Mouse (Mus musculus) intestine, embryonic 16.5 days (tissue): ENCODE data around the gene Dcpp2. TPM values are rescaled to one million over a fixed set of nuclear protein-coding genes. Genes with fewer than 3 reads are reported as not detected.

Source experiments
- ATAC-seq: fragments of 200-750 bp; cut with Nextera tagmentation; 2 replicates; pipeline ENCODE4 v1.8.0; 2017; ENCODE audit warnings: moderate TSS enrichment, moderate library complexity
- H3K27ac ChIP-seq: fragments of 300-500 bp; sonication (generic); 2 replicates; pipeline ENCODE4 v1.5.1; 2014; ENCODE audit warnings: mild to moderate bottlenecking, low read length
- H3K27me3 ChIP-seq: fragments of 300-500 bp; sonication (generic); replicated peaks from 2 replicates; pipeline ENCODE4 v1.6.1; 2014; ENCODE audit warnings: low read length, control low read depth, mixed read lengths; ENCODE audit not compliant: control insufficient read depth, insufficient read depth
- H3K36me3 ChIP-seq: fragments of 300-500 bp; sonication (generic); 2 replicates; pipeline ENCODE4 v1.6.1; 2014; ENCODE audit warnings: low read length, control low read depth; ENCODE audit not compliant: control insufficient read depth, insufficient read depth
- H3K4me1 ChIP-seq: fragments of 300-500 bp; sonication (generic); 2 replicates; pipeline ENCODE4 v1.6.1; 2014; ENCODE audit warnings: low read length, control low read depth, mixed read lengths; ENCODE audit not compliant: control insufficient read depth, insufficient read depth
- H3K4me2 ChIP-seq: fragments of 300-500 bp; sonication (generic); 2 replicates; pipeline ENCODE4 v1.6.1; 2014; ENCODE audit warnings: low read depth, low read length, control low read depth
- H3K4me3 ChIP-seq: fragments of 300-500 bp; sonication (generic); 2 replicates; pipeline ENCODE4 v1.5.1; 2014; ENCODE audit warnings: mild to moderate bottlenecking, low read length
- H3K9ac ChIP-seq: fragments of 300-500 bp; sonication (generic); 2 replicates; pipeline ENCODE4 v1.6.1; 2014; ENCODE audit warnings: low read depth, low read length
- H3K9me3 ChIP-seq: fragments of 300-500 bp; sonication (generic); 2 replicates; pipeline ENCODE4 v1.6.1; 2016; ENCODE audit warnings: low read length, control low read depth; ENCODE audit not compliant: control insufficient read depth
- WGBS: fragments of 180-500 bp; shearing (Covaris S2); extraction: QIAGEN DNeasy Blood & Tissue Kit; methylation state at CpG from one replicate; pipeline ENCODE4 v1.1.7; 2014; 5-methylcytosine and 5-hydroxymethylcytosine counted together
- polyA plus RNA-seq: library from polyadenylated mRNA; unstranded; fragments of >200 nt; fragmentation: Nextera tagmentation; extraction: Ambion mirVana; gene quantifications from 2 replicates; pipeline ENCODE4 v1.2.1, GENCODE M21; 2015

The Dcpp2 gene
- polyA plus RNA-seq, 1 experiment from 2014 or later: not detected

DNA sequence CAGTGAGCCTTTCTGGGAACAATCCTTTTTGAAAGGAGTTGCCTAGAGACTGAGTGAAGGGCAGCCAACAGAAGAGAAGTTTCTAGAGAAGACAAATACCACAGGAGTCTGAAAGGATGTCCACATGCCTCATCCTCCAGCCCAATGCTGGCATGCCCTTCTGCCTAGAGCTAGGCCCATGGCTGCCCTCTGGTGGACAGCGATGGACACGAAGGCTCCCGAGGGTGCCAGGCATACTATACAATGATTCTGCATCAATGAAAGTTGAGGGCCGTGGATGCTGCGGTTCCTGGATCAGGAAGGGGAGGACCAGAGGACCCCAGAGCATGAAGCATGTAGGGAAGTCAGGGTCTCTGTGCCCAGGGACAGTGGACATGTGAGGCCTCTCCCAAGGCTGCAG, 27.4 kb upstream of the Dcpp2 start:
- 32% methylated on average over 5 of the region's 5 CpGs for WGBS
- Histone ChIP-seq H3K4me3 (no peak overlapping the region), H3K4me1 (0 out of 2 replicates have a peak, but pooled peaks cover 2% of the 10 kb centered on the region), H3K4me2 (no peak overlapping the region), H3K27me3 (no peaks in the 10 kb centered on the region), H3K9me3 (no peaks in the 10 kb centered on the region), H3K36me3 (no peaks in the 10 kb centered on the region), H3K9ac (no peak overlapping the region), H3K27ac (no peak overlapping the region)
- 0 out of 2 replicates have a peak, but pooled peaks have one; percentile 17 for ATAC-seq

DNA sequence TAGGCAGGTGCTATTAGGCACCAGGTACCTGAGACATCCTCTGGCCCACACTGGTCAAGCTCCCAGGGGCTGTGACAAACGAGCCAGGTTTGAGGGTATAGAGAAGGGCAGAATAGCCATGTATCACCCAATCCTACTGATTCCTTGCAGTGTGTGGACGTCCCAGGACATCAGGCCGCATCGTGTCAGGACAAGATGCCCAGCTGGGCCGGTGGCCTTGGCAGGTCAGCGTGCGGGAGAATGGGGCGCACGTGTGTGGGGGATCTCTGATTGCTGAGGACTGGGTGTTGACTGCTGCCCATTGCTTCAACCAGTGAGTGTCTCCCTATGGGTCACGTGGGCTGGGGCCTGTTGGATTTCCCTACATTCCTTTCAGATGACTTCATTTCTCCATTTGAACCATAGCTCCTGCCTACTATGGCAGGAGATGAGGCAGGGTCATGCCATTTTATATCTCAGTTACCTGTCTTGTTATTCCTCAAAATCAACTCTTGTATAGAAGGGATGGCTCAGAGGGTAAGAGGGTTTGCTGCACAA, 26.4 kb upstream of the Dcpp2 start:
- Histone ChIP-seq H3K36me3 (no peaks in the 10 kb centered on the region), H3K27me3 (no peaks in the 10 kb centered on the region), H3K9me3 (no peaks in the 10 kb centered on the region), H3K27ac (no peak overlapping the region), H3K4me2 (no peak overlapping the region), H3K9ac (no peak overlapping the region), H3K4me3 (no peak overlapping the region), H3K4me1 (0 out of 2 replicates have a peak, but pooled peaks cover 2% of the 10 kb centered on the region)
- WGBS: 85% methylated on average over 10 of the region's 10 CpGs
- no peak for ATAC-seq

DNA sequence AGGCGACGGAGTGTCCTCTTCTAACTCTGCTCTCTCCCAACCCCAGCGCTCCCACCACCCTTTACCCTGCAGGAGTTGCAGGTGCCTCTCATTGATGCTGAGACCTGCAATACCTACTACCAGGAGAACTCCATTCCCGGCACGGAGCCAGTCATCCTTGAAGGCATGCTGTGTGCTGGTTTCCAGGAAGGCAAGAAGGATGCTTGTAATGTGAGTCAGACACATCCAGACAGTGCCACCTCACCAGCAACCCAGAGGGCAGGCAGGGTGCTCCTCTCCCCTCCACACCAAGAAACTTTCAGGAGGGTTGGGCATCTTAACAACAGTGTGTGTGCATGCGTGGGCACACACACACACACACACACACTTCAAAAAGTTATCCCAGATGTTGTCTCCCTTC, 23.5 kb upstream of the Dcpp2 start:
- Histone ChIP-seq H3K4me1 (0 out of 2 replicates have a peak, but pooled peaks cover 2% of the 10 kb centered on the region), H3K9ac (no peak overlapping the region), H3K9me3 (no peaks in the 10 kb centered on the region), H3K36me3 (no peaks in the 10 kb centered on the region), H3K27ac (no peak overlapping the region), H3K4me3 (no peak overlapping the region), H3K27me3 (no peaks in the 10 kb centered on the region), H3K4me2 (no peak overlapping the region)
- no peak for ATAC-seq
- WGBS: 88% methylated on average over 6 of the region's 6 CpGs

DNA sequence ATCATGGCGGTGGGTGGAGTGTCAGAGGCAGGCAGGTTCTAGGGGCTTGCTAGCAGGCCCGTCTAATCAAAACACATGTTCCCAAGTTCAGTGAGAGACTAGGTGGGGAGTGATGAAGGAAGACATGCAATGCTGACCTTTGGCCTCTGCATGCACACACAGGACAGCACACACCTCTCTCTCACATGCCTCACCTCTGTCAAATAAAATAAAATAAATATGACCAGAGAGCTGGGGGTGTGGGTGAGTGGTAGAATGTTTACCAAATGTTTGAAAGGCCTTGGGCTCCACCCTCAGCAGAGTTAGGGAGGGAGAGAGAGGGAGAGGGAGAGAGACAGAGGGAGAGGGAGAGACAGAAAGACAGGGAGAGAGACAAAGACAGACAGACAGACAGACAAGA, 22.8 kb upstream of the Dcpp2 start:
- ATAC-seq: peak; percentile 63; the same call in 1 of the 2 replicates
- Histone ChIP-seq H3K36me3 (no peaks in the 10 kb centered on the region), H3K4me3 (no peak overlapping the region), H3K9ac (no peak overlapping the region), H3K4me2 (no peak overlapping the region), H3K4me1 (0 out of 2 replicates have a peak, but pooled peaks cover 2% of the 10 kb centered on the region), H3K27me3 (no peaks in the 10 kb centered on the region), H3K9me3 (no peaks in the 10 kb centered on the region), H3K27ac (no peak overlapping the region)
- 49% methylated on average over 2 of the region's 2 CpGs for WGBS

DNA sequence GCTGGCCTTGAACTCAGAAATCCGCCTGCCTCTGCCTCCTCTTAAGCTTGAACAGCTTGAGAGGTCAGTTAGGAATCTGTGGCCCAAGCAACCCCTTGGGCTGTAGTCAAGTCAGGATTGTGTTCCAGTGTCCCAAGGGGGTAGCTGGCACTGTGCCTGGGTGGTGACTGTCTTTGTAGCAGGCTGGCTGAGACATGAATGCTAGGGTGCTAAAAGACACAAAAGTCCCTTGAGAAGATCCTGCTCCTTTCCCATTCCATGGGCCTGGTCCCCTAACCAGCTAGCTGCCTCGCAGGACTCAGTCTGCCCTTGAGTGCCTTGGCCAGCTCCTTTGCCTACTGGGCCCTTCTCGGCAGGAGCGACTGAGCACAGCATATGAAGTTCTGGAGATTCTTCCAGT, 17.8 kb upstream of the Dcpp2 start:
- Histone ChIP-seq H3K4me1 (no peaks in the 10 kb centered on the region), H3K4me2 (no peak overlapping the region), H3K27ac (no peak overlapping the region), H3K27me3 (no peaks in the 10 kb centered on the region), H3K4me3 (no peak overlapping the region), H3K9me3 (no peaks in the 10 kb centered on the region; the same call in 1 of the 2 replicates), H3K36me3 (no peaks in the 10 kb centered on the region), H3K9ac (no peak overlapping the region)
- 89% methylated on average over 4 of the region's 4 CpGs for WGBS
- no peak for ATAC-seq

DNA sequence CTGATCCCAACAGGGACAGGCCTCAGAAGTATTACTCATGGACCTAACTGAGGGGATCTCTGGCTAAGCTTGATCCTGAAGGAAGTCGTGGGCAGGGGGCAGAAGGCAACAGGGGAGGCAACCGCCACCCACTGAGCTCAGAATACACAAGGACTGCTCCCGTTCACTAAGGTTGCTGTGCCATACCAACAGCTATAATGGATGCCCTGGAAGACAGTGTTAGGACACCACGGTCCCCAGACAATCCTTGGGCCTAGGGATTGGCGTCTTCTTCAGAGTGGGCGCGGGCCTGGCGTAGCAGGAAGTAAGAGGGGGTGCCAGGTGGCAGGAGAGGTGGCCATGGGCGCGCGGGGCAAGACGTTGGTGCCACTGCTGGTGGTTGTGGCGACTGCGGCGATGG, 12.9 kb upstream of the Dcpp2 start, which contains the start of gene Prss21:
Prss21 (plus strand) TSS at position 301 of the 400 bp plus-strand sequence.
- Histone ChIP-seq H3K4me1 (no peaks in the 10 kb centered on the region), H3K9ac (no peak within 1 kb of the TSS), H3K4me2 (no peak within 1 kb of the TSS), H3K4me3 (no peak within 1 kb of the TSS), H3K9me3 (no peaks in the 10 kb centered on the region; the same call in 1 of the 2 replicates), H3K36me3 (no peaks in the 10 kb centered on the region), H3K27ac (no peak within 1 kb of the TSS), H3K27me3 (no peaks in the 10 kb centered on the region)
- 89% methylated on average over 15 of the region's 15 CpGs for WGBS
- no peak for ATAC-seq

DNA sequence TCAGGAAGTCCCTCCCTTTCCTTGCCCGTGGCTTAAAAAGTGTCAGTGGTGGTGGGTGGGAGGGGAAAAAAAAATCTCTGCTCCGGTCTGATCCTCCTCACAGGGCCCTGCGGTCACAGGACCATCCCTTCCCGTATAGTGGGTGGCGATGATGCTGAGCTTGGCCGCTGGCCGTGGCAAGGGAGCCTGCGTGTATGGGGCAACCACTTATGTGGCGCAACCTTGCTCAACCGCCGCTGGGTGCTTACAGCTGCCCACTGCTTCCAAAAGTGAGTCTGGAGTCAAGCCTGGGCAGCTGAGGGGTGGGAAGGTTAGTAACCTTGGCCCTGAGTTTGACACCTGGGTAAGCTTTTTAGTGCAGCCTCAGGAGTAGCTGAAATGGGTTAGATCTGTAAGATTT, 12.2 kb upstream of the Dcpp2 start:
- Histone ChIP-seq H3K4me1 (no peaks in the 10 kb centered on the region), H3K4me2 (no peak overlapping the region), H3K27me3 (no peaks in the 10 kb centered on the region), H3K4me3 (no peak overlapping the region), H3K36me3 (no peaks in the 10 kb centered on the region), H3K9ac (no peak overlapping the region), H3K27ac (no peak overlapping the region), H3K9me3 (no peaks in the 10 kb centered on the region; the same call in 1 of the 2 replicates)
- ATAC-seq: no peak
- 92% methylated on average over 11 of the region's 11 CpGs for WGBS

DNA sequence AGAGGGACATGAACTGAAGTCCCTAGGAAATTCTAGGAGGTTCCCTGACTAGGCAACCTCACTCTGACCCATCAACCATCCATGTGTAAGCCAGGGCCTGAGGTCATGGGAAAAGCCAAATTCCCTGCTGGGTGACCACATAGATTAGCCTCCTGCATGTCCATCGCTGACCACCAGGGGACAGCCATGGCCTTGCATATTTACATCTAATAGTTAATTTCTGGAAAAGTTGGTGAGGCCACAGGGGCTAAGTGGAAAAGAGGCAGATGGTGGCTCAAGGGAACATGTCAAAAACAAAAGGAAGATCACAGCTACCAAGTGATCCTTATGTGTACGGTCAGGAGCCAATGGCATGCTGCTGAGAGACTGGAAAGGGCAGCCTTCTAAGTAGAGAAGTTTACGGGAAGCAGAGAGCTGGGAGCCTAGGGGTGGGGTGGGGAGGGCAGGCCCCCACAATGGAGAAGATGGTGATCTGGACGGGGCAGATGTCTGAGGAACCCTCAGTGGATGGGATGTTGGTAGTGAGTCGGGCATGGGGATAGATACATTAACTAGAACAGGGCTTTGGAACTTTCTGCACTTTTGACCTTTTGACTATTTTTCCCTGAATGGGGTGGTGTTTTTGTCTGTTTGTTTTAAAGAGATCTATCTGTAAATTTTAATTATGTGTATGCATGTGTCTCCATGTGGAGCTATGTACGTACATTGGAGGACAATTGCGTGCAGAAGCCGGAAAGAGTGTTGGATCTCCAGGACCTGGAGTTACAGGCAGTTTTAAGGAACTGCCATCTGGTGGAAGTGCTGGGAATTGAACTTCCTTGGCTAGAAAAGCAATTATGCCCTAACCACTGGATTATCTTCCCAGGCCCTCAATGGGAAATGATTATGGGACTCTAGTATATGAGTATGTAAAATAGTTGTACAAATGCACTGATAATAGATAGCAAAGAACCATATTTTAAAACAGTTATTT, 6.5 kb upstream of the Dcpp2 start:
- no peak overlapping the region for H3K4me2 ChIP-seq
- WGBS: 41% methylated on average over 8 of the region's 8 CpGs
- peak; percentile 31 for ATAC-seq

DNA sequence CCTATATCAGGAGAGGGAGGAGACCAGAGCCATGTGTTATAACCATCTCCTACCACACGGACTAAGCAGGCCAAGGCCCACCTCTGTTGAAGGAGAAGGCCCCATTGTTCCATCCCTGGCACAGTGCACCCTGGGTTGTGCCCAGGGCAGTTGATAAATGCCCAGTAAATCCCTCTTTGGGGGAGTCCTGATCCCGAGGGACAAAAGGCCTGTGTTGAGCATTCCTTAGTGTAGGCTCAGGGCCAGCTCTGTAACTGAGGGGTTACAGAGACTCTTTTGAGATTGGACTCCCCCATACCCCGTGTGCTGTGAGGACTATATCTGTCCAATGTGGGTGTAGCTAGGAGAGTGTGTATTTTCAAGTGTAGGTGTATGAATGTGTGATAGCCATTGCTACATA, 3.9 kb upstream of the Dcpp2 start:
- no peak overlapping the region for H3K9ac ChIP-seq
- peaks cover 3% of the 10 kb centered on the region; the same call in 1 of the 2 replicates for H3K4me1 ChIP-seq
- ATAC-seq: peak; percentile 37; the same call in 1 of the 2 replicates
- H3K4me3 ChIP-seq: no peak overlapping the region
- no peaks in the 10 kb centered on the region for H3K9me3 ChIP-seq
- no peaks in the 10 kb centered on the region for H3K27me3 ChIP-seq
- no peak overlapping the region for H3K4me2 ChIP-seq
- no peak overlapping the region for H3K27ac ChIP-seq
- H3K36me3 ChIP-seq: no peaks in the 10 kb centered on the region
- WGBS: 63% methylated on average over 3 of the region's 3 CpGs

More for the DNA sequence above, 6.5 kb upstream of the Dcpp2 start:
- Histone ChIP-seq H3K9me3 (no peaks in the 10 kb centered on the region), H3K27me3 (no peaks in the 10 kb centered on the region), H3K4me3 (no peak overlapping the region), H3K36me3 (no peaks in the 10 kb centered on the region), H3K27ac (no peak overlapping the region), H3K4me1 (peaks cover 3% of the 10 kb centered on the region; the same call in 1 of the 2 replicates), H3K9ac (0 out of 2 replicates have a peak overlapping the region, but pooled peaks have one; percentile 9)
